Mouse (Mus musculus): ENCODE data around the gene Tnip2.

Tnip2 gene

GRCm38 (mm10) chr5:34513466-34514217 is at the start of gene Tnip2:
Gene Tnip2 (minus strand): TSS chr5:34513991.
- peak; percentile 97 for DNase-seq (ENCODE audit: low spot score)

- no peak for DNase-seq (ENCODE audit: low spot score)
Measured at GRCm38 (mm10) chr5:34551821-34552220, 38.0 kb upstream of the Tnip2 start.

- no peak for DNase-seq (ENCODE audit: low spot score)
Measured at GRCm38 (mm10) chr5:34550251-34550650, 36.5 kb upstream of the Tnip2 start.

- DNase-seq (ENCODE audit: low spot score), result peak; percentile 65
Measured at GRCm38 (mm10) chr5:34549483-34550221, 35.9 kb upstream of the Tnip2 start.

GRCm38 (mm10) chr5:34549135-34549482 is 35.3 kb upstream of the Tnip2 start:
- DNase-seq (ENCODE audit: low spot score), result no peak

GRCm38 (mm10) chr5:34547410-34547809 is 33.6 kb upstream of the Tnip2 start:
- no peak for DNase-seq (ENCODE audit: low spot score)

- DNase-seq (ENCODE audit: low spot score), result no peak
Measured at GRCm38 (mm10) chr5:34543114-34543513, 29.3 kb upstream of the Tnip2 start.

GRCm38 (mm10) chr5:34542166-34542565 is 28.4 kb upstream of the Tnip2 start:
- DNase-seq (ENCODE audit: low spot score), result no peak

GRCm38 (mm10) chr5:34539121-34539520 is 25.3 kb upstream of the Tnip2 start:
- DNase-seq (ENCODE audit: low spot score), result no peak

- peak; percentile 36 for DNase-seq (ENCODE audit: low spot score)
Measured at GRCm38 (mm10) chr5:34538527-34538926, 24.7 kb upstream of the Tnip2 start.

GRCm38 (mm10) chr5:34538079-34538478 is 24.3 kb upstream of the Tnip2 start:
- DNase-seq (ENCODE audit: low spot score), result no peak

- DNase-seq (ENCODE audit: low spot score), result no peak
Measured at GRCm38 (mm10) chr5:34535831-34536230, 22.0 kb upstream of the Tnip2 start.

GRCm38 (mm10) chr5:34534776-34535581 is 21.2 kb upstream of the Tnip2 start:
- peak; percentile 56 for DNase-seq (ENCODE audit: low spot score)

- DNase-seq (ENCODE audit: low spot score), result no peak
Measured at GRCm38 (mm10) chr5:34533820-34534219, 20.0 kb upstream of the Tnip2 start.

GRCm38 (mm10) chr5:34533066-34533465 is 19.3 kb upstream of the Tnip2 start:
- DNase-seq (ENCODE audit: low spot score), result no peak

- no peak for DNase-seq (ENCODE audit: low spot score)
Measured at GRCm38 (mm10) chr5:34530687-34531086, 16.9 kb upstream of the Tnip2 start.

GRCm38 (mm10) chr5:34530116-34530515 is 16.3 kb upstream of the Tnip2 start:
- DNase-seq (ENCODE audit: low spot score), result no peak

GRCm38 (mm10) chr5:34528724-34529123 is 14.9 kb upstream of the Tnip2 start:
- no peak for DNase-seq (ENCODE audit: low spot score)

GRCm38 (mm10) chr5:34527352-34527751 is 13.6 kb upstream of the Tnip2 start:
- no peak for DNase-seq (ENCODE audit: low spot score)

GRCm38 (mm10) chr5:34526477-34526775 is 12.6 kb upstream of the Tnip2 start:
- DNase-seq (ENCODE audit: low spot score), result no peak

GRCm38 (mm10) chr5:34525663-34526476 is 12.1 kb upstream of the Tnip2 start, which contains the start of gene Sh3bp2:
Gene Sh3bp2 (plus strand): TSS chr5:34525838.
- peak; percentile 97 for DNase-seq (ENCODE audit: low spot score)

- DNase-seq (ENCODE audit: low spot score), result no peak
Measured at GRCm38 (mm10) chr5:34524511-34524910, 10.7 kb upstream of the Tnip2 start.

Data from ovary, postnatal 36 days (tissue).